Mouse (Mus musculus): ENCODE measurements around the gene Stap2. TPM values are rescaled to one million over a fixed set of nuclear protein-coding genes. Genes with fewer than 3 reads are reported as not detected.

Gene Stap2
- polyA plus RNA-seq, 1 experiment from 2014 or later: 6.0 TPM

- Histone ChIP-seq H3K4me1 (replicated peaks; ENCODE audit: control insufficient read depth, insufficient read depth, low read length) (no peaks in the 10 kb centered on the region), H3K9ac (no peak overlapping the region), H3K9me3 (ENCODE audit: control insufficient read depth, low read length) (no peaks in the 10 kb centered on the region), H3K27ac (no peak overlapping the region), H3K27me3 (ENCODE audit: control insufficient read depth, insufficient read depth, low read length) (peaks cover 14% of the 10 kb centered on the region; the same call in 1 of the 2 replicates), H3K4me2 (replicated peaks) (no peak overlapping the region), H3K4me3 (replicated peaks; ENCODE audit: low read length) (no peak overlapping the region), H3K36me3 (replicated peaks; ENCODE audit: control insufficient read depth, insufficient read depth) (peaks cover 23% of the 10 kb centered on the region)
- ATAC-seq (ENCODE audit: low FRiP score) (peak; percentile 15; the same call in 1 of the 2 replicates), DNase-seq (ENCODE audit: low spot score) (no peak)
- 7% methylated on average over 30 of the region's 30 CpGs for WGBS
These were observed 5.4 kb downstream of the Stap2 start for GRCm38 (mm10) chr17:55999794-56000499.

- peaks cover 61% of the 10 kb centered on the region for H3K36me3 ChIP-seq (replicated peaks; ENCODE audit: control insufficient read depth, insufficient read depth)
- WGBS: 83% methylated on average over 14 of the region's 15 CpGs
- H3K4me1 ChIP-seq (replicated peaks; ENCODE audit: control insufficient read depth, insufficient read depth, low read length): no peaks in the 10 kb centered on the region
- no peak overlapping the region for H3K9ac ChIP-seq
- no peak overlapping the region for H3K4me3 ChIP-seq (replicated peaks; ENCODE audit: low read length)
- H3K27ac ChIP-seq: no peak overlapping the region
- ATAC-seq (ENCODE audit: low FRiP score): no peak
- no peak overlapping the region for H3K4me2 ChIP-seq (replicated peaks)
- no peak for DNase-seq (ENCODE audit: low spot score)
- H3K27me3 ChIP-seq (ENCODE audit: control insufficient read depth, insufficient read depth, low read length): peaks cover 14% of the 10 kb centered on the region; the same call in 1 of the 2 replicates
- no peaks in the 10 kb centered on the region for H3K9me3 ChIP-seq (ENCODE audit: control insufficient read depth, low read length)
These were observed 9.4 kb downstream of the Stap2 start for GRCm38 (mm10) chr17:55996007-55996406.

- ATAC-seq (ENCODE audit: low FRiP score) (no peak), DNase-seq (ENCODE audit: low spot score) (no peak)
- Histone ChIP-seq H3K36me3 (replicated peaks; ENCODE audit: control insufficient read depth, insufficient read depth) (peaks cover 62% of the 10 kb centered on the region), H3K4me2 (replicated peaks) (no peak overlapping the region), H3K27me3 (ENCODE audit: control insufficient read depth, insufficient read depth, low read length) (no peaks in the 10 kb centered on the region), H3K4me1 (replicated peaks; ENCODE audit: control insufficient read depth, insufficient read depth, low read length) (0 out of 2 replicates have a peak, but pooled peaks cover 6% of the 10 kb centered on the region), H3K9me3 (ENCODE audit: control insufficient read depth, low read length) (no peaks in the 10 kb centered on the region), H3K4me3 (replicated peaks; ENCODE audit: low read length) (no peak overlapping the region), H3K9ac (no peak overlapping the region), H3K27ac (no peak overlapping the region)
- WGBS: 95% methylated on average over 8 of the region's 8 CpGs
These were observed 15.0 kb downstream of the Stap2 start for GRCm38 (mm10) chr17:55990278-55990898.

- H3K4me3 ChIP-seq (replicated peaks; ENCODE audit: low read length): peak within 1 kb of the TSS; percentile 74
- WGBS: 10% methylated on average over 29 of the region's 35 CpGs
- DNase-seq (ENCODE audit: low spot score): peak; percentile 88
- 0 out of 2 replicates have a peak, but pooled peaks cover 6% of the 10 kb centered on the region for H3K4me1 ChIP-seq (replicated peaks; ENCODE audit: control insufficient read depth, insufficient read depth, low read length)
- no peaks in the 10 kb centered on the region for H3K27me3 ChIP-seq (ENCODE audit: control insufficient read depth, insufficient read depth, low read length)
- H3K4me2 ChIP-seq (replicated peaks): peak within 1 kb of the TSS; percentile 73
- H3K9me3 ChIP-seq (ENCODE audit: control insufficient read depth, low read length): no peaks in the 10 kb centered on the region
- H3K27ac ChIP-seq: peak within 1 kb of the TSS; percentile 70
- H3K9ac ChIP-seq: peak within 1 kb of the TSS; percentile 84
- peak; percentile 89 for ATAC-seq (ENCODE audit: low FRiP score)
- peaks cover 23% of the 10 kb centered on the region for H3K36me3 ChIP-seq (replicated peaks; ENCODE audit: control insufficient read depth, insufficient read depth)
These were observed 19.1 kb downstream of the Stap2 start, which contains the start of gene Fsd1 for GRCm38 (mm10) chr17:55986030-55986961. Gene Fsd1 (plus strand): TSS chr17:55986509.

- H3K4me1 ChIP-seq (replicated peaks; ENCODE audit: control insufficient read depth, insufficient read depth, low read length): no peaks in the 10 kb centered on the region
- 59% methylated on average over 3 of the region's 3 CpGs for whole genome bisulfite sequencing
- H3K27me3 ChIP-seq (ENCODE audit: control insufficient read depth, insufficient read depth, low read length): no peaks in the 10 kb centered on the region
- H3K9me3 ChIP-seq (ENCODE audit: control insufficient read depth, low read length): no peaks in the 10 kb centered on the region
- H3K9ac ChIP-seq: 0 out of 2 replicates have a peak overlapping the region, but pooled peaks have one; percentile 25
- peaks cover 21% of the 10 kb centered on the region for H3K36me3 ChIP-seq (replicated peaks; ENCODE audit: control insufficient read depth, insufficient read depth)
- DNase-seq (ENCODE audit: low spot score): no peak
- H3K4me2 ChIP-seq (replicated peaks): no peak overlapping the region
- H3K27ac ChIP-seq: peak overlapping the region; percentile 70; the same call in 1 of the 2 replicates
- ATAC-seq (ENCODE audit: low FRiP score): no peak
- H3K4me3 ChIP-seq (replicated peaks; ENCODE audit: low read length): no peak overlapping the region
These were observed 28.1 kb downstream of the Stap2 start for GRCm38 (mm10) chr17:55977301-55977700.

GRCm38 (mm10) chr17:55976255-55976862 lies 29.0 kb downstream of the Stap2 start:
- ATAC-seq (ENCODE audit: low FRiP score) (peak; percentile 75), DNase-seq (ENCODE audit: low spot score) (peak; percentile 81)
- Histone ChIP-seq H3K9me3 (ENCODE audit: control insufficient read depth, low read length) (no peaks in the 10 kb centered on the region), H3K36me3 (replicated peaks; ENCODE audit: control insufficient read depth, insufficient read depth) (peaks cover 21% of the 10 kb centered on the region), H3K4me2 (replicated peaks) (peak overlapping the region; percentile 16; the same call in 1 of the 2 replicates), H3K27me3 (ENCODE audit: control insufficient read depth, insufficient read depth, low read length) (no peaks in the 10 kb centered on the region), H3K27ac (peak overlapping the region; percentile 70), H3K4me3 (replicated peaks; ENCODE audit: low read length) (no peak overlapping the region), H3K9ac (peak overlapping the region; percentile 36), H3K4me1 (replicated peaks; ENCODE audit: control insufficient read depth, insufficient read depth, low read length) (peaks cover 7% of the 10 kb centered on the region)
- 14% methylated on average over 13 of the region's 13 CpGs for WGBS

GRCm38 (mm10) chr17:55971453-55971852 lies 33.9 kb downstream of the Stap2 start:
- DNase-seq (ENCODE audit: low spot score): no peak
- H3K9me3 ChIP-seq (ENCODE audit: control insufficient read depth, low read length): no peaks in the 10 kb centered on the region
- 20% methylated on average over 22 of the region's 22 CpGs for WGBS
- H3K4me3 ChIP-seq (replicated peaks; ENCODE audit: low read length): peak overlapping the region; percentile 53
- H3K27ac ChIP-seq: 0 out of 2 replicates have a peak overlapping the region, but pooled peaks have one; percentile 41
- H3K9ac ChIP-seq: peak overlapping the region; percentile 84
- peaks cover 29% of the 10 kb centered on the region for H3K4me1 ChIP-seq (replicated peaks; ENCODE audit: control insufficient read depth, insufficient read depth, low read length)
- peaks cover 40% of the 10 kb centered on the region for H3K36me3 ChIP-seq (replicated peaks; ENCODE audit: control insufficient read depth, insufficient read depth)
- H3K4me2 ChIP-seq (replicated peaks): peak overlapping the region; percentile 88
- no peak for ATAC-seq (ENCODE audit: low FRiP score)
- no peaks in the 10 kb centered on the region for H3K27me3 ChIP-seq (ENCODE audit: control insufficient read depth, insufficient read depth, low read length)

GRCm38 (mm10) chr17:55969966-55970891 lies 35.2 kb downstream of the Stap2 start, which contains the start of gene Shd:
Gene Shd (plus strand): TSS chr17:55970467.
- H3K4me1 ChIP-seq (replicated peaks; ENCODE audit: control insufficient read depth, insufficient read depth, low read length): peaks cover 29% of the 10 kb centered on the region
- 7% methylated on average over 49 of the region's 55 CpGs for WGBS
- peaks cover 47% of the 10 kb centered on the region for H3K36me3 ChIP-seq (replicated peaks; ENCODE audit: control insufficient read depth, insufficient read depth)
- peak within 1 kb of the TSS; percentile 90 for H3K27ac ChIP-seq
- H3K27me3 ChIP-seq (ENCODE audit: control insufficient read depth, insufficient read depth, low read length): no peaks in the 10 kb centered on the region
- peak within 1 kb of the TSS; percentile 53 for H3K4me3 ChIP-seq (replicated peaks; ENCODE audit: low read length)
- ATAC-seq (ENCODE audit: low FRiP score) (peak; percentile 52), DNase-seq (ENCODE audit: low spot score) (peak; percentile 58)
- H3K9ac ChIP-seq: peak within 1 kb of the TSS; percentile 84
- no peaks in the 10 kb centered on the region for H3K9me3 ChIP-seq (ENCODE audit: control insufficient read depth, low read length)
- H3K4me2 ChIP-seq (replicated peaks): peak within 1 kb of the TSS; percentile 88

All from hindbrain, embryonic 14.5 days (tissue).